Mouse (Mus musculus): ENCODE data around the gene Mroh7.
A peak's percentile ranks its signal among the peaks of the same experiment; 100 is the strongest.

Mroh7 gene

GRCm38 (mm10) chr4:106699989-106700388 lies 30.7 kb downstream of the Mroh7 start:
- no peak for DNase-seq (ENCODE audit: low spot score)

DNA sequence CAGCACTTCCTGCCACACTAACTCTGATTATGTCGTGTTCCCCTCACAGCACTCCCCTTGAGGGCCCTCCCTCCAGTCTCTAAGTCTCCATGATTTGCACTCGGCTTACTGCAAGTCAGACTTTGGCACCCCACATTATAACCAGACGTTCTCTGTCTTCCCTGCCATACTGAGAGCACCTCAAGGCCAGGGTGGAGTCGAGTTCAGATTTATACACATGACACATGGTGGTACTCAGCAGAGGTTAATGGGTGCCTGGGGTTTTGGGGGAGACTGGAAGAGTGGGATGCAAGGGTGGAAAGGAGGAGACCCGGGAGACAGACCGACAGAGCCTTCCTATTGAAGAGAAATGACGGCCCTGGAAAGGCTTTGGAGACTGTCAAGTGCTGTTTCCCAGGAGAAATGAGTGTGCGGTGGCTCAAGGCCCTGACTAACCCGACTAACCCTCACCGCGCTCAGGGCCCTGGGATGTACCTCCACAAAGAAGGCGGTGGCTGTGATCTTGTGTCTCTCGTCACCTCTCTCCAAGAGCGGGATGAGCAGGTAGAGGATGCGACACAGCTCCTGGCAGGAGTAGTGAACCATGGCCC lies 36.8 kb downstream of the Mroh7 start:
- DNase-seq (ENCODE audit: low spot score), result no peak

DNA sequence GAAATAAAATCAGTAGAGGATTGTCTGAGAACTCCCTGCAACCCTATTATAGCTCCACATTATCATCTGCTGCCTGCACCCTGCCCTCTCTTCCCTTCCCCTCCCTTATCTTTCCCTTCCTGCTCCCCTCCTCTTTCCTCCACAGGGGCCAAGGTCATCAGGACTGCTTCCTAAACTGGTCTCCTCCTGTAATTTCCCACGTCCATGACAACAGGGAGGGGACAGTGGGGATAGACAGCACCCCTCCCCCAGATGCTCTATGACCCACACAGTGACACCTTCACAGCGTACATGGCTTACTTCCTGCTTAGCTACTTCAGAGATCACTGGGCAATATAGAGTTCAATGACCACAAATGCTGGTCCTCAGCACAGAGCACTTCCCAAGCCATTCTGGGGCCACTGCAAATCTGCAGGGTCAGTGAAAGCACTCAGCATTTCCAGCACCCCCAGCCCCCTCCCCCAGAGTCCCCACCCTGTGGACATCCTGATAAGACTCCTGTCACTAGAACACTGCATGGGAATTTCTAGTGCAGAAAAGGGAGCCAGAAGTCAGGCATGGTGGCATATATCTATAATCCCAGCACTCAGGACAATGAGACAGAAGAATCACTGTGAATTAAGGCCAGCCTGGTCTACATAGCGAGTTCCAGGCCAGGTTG lies 42.0 kb downstream of the Mroh7 start:
- DNase-seq (ENCODE audit: low spot score), result no peak

- no peak for DNase-seq (ENCODE audit: low spot score)
Observed at GRCm38 (mm10) chr4:106680955-106681354, 49.8 kb downstream of the Mroh7 start.

DNA sequence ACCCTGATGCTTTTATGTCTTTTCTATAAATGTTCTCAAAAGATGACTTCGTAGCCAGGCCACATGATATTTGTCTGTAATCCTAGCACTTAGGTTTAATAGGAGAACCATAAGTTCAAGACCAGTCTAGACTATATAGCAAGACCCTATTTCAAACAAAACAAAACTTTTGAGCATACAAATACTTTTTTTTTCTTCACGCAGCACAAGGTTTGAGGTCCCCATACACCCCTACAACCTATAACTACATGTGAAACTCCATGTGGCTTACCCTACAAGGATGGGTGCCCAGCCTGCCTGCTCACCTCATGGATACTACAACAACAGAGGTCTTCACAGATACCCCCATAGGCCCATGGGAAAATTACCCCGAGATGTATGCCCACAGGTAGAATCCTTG lies 51.6 kb downstream of the Mroh7 start:
- no peak for DNase-seq (ENCODE audit: low spot score)

DNA sequence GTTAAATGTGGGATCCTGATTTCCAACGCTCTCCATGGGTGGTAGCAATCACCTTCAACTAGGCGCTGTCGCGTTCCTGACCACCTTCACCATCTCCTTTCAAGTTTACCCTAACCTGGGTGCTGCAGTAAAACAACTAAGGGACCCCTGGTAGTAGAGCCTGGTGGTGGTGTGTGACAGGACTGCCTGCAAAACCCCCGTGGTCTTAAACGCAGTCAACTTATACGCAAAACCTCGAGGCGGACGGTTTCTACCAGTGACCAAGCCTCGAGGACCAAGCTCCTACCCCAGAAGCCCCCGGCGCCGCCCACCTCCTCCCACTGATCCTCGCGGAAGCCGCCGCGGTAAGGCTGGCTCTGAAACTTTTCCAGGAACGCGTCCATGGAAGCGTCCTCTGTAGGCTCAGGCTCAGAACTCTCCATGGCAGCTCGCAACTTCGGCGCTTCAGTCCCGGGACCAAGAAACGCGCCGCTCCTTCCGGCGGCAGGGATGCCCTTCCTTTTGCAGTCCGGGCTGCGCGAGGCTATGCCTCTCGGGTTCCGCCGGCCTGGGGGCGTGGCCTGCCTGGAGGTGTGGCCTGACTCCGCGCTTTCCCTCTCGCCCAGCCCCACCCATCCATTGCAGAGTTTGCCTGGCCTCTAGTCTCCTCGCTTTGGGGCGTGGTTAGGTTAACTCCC lies 52.1 kb downstream of the Mroh7 start, which contains the start of gene Ttc4:
Ttc4 (minus strand) TSS at position 503 of the 677 bp plus-strand sequence.
- DNase-seq (ENCODE audit: low spot score), result peak; percentile 96

DNA sequence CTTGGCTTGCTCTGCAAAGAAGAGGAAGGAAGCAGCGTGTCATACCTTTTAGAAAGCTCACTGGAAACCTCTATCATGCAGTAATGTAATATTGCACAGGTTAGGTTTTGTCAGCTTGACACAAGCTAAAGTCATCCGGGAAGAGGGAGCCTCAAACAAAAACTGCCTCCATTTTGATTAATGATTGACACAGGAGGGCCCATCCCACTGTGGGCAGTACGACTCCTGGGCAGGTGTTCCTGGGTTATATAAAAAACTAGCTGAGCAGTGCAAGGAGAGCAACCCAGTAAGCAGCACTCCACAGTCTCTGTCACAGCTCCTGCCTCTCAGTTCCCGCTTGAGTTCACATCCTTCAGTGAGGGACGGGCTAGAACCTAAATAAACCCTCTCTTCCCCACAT lies 54.0 kb downstream of the Mroh7 start:
- DNase-seq (ENCODE audit: low spot score), result no peak

DNA sequence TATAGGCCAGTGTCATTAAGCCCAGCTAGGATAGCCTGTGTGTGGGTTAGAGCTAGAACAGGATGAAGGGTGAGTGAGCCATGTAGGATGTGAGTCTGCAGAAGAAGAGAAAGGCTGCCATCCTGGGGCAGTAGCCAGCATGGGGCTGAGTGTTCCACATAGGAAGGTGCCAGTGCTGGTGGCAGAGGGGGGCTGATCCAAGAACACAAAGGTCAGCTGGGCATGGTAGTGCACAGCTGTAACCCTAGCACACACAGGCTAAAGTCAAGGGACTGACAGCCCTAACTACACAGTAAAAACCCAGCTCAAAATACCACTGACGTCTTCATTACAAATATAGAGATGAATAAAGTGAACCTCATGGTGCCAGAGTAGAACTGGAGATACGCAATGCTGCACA lies 64.2 kb downstream of the Mroh7 start:
- DNase-seq (ENCODE audit: low spot score), result no peak

- DNase-seq (ENCODE audit: low spot score), result no peak
Observed at GRCm38 (mm10) chr4:106665673-106666072, 65.1 kb downstream of the Mroh7 start.

- no peak for DNase-seq (ENCODE audit: low spot score)
Observed at GRCm38 (mm10) chr4:106665269-106665668, 65.5 kb downstream of the Mroh7 start.

GRCm38 (mm10) chr4:106664697-106665096 lies 66.0 kb downstream of the Mroh7 start:
- DNase-seq (ENCODE audit: low spot score), result no peak

DNA sequence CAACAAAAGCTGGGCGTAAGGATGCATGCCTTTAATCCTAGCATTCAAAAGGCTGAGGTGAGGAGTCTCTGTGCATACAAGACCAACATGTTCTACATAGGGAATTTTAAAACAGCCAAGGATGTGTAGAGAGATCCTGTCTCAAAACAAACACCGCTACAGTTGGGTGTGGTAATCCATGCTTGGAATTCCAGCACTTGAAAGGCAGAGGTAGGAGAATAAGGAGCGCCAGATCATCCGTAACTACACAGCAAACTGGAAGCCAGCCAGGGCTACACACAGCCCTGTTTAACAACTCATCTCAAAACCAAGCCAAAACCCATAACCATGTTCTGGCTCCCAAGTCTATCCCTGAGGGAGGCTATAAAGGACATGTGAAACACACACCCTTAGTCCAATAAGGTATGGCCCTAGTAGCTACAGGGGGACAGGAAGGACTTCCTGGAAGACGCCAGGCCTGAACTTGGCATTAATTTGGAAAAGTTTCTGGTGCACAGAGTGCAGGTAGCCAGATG lies 66.7 kb downstream of the Mroh7 start:
- DNase-seq (ENCODE audit: low spot score), result no peak

DNA sequence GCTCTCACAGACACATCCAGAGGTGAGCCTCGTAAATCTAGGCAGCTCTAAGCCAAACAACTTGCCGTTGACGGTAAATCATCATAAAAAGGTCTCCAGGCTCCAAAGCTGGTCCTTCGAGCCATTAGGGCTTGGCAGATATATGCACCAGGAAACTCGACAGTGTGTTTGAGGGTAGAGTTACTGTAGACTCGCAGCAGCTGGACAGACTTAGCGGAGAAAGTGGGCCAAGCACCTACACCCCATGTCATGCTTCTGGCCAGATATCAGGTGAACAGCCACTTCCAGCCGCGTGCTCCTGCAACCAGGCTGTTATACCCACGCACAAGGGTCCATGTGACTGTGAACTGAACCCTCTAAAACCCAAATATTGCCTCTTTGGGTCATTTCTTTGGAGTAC lies 75.0 kb downstream of the Mroh7 start:
- no peak for DNase-seq (ENCODE audit: low spot score)

DNA sequence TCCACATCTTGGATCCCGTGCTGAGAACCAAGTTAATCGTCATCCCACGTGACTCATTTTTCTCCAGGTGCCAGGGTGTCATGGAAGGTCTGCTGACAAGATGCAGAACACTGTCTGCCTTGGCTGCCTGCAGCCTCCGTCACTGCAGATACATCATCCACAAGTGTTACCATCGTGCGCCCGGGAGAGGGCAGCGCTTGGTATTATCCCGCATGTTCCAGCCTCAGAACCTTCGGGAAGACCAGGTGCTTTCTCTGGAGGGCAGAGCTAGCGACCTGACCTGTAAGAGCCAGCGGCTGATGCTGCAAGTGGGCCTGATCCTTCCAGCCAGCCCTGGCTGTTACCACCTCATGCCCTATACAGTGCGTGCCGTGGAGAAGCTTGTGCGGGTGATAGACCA lies 77.7 kb downstream of the Mroh7 start:
- DNase-seq (ENCODE audit: low spot score), result no peak

GRCm38 (mm10) chr4:106652546-106652945 lies 78.2 kb downstream of the Mroh7 start:
- DNase-seq (ENCODE audit: low spot score), result no peak

DNA sequence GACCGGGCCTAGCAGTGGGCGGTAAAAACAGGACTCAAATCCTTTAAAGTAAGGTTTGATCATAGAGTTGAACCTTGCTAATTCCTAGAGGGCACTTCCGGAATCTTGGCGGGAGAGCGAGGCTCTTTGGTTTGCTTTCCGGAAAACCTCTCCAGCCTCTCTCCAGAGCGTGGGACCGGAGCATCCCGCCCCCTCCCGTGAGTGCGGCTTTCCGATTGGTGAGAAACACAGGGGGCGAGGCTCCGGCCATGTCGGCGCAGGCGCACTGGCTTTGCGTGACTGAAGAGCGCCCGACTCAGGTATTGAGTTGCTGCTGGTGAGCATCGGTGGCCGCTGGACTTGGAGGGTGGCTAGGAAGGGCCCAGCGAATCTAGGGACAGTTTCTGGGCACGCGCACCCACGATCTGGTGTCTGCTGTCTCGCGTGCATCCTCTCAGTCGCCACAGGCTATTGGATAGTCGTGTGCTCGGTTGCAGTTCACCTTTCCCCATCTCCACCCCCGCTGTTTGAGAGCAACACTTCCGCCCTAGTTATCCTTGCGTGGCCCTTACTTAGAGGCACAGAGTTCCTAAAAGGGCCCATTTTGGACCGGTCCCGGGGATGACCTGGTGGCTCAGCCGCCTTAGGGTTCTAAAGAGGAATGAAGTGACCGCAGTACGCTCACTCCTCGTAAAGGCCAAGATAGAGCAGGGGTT lies 79.7 kb downstream of the Mroh7 start, which contains the start of gene Pars2:
Pars2 (plus strand) TSS at position 237 of the 695 bp plus-strand sequence.
- DNase-seq (ENCODE audit: low spot score), result peak; percentile 97

- no peak for DNase-seq (ENCODE audit: low spot score)
Observed at GRCm38 (mm10) chr4:106647137-106647536, 83.6 kb downstream of the Mroh7 start.

DNA sequence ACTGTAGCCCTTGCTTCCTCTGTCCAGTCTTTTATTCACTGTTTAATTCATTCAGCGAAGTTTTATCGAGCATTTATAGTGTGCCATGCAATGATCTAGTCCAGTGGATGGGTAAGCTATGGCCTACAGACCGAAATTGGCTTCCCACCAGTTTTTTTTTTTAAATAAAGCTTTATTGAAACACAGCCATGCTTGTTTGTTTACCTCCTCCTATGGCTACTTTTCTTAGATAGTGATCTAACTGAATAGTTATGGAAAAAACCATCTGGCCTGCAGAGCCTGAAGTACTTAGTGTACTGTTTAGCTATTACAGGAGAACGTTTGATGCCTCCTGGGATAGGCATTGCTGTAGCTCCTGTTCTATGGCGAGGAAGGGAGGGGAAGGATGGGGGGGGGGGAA lies 84.9 kb downstream of the Mroh7 start:
- no peak for DNase-seq (ENCODE audit: low spot score)

DNA sequence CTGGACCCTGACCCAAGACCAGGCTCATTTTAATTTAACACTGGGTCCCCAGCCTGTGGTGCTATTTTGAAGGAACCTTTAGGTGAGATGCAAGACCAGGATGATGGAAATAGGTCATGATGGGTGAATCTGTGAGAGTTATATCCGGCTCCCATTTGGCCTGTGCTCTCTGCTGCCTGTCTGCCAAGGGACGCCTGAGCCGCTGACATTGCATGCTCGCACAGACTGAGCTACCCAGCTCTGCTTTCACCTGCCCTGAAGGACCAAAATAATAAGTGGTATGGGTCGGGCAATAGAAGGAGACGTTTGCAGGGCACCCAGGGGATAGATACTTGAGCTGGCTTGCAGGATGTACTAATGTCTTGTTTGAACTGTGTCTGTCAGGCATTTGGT lies 86.5 kb downstream of the Mroh7 start:
- no peak for DNase-seq (ENCODE audit: low spot score)

- peak; percentile 60 for DNase-seq (ENCODE audit: low spot score)
Observed at GRCm38 (mm10) chr4:106643483-106644217, 87.1 kb downstream of the Mroh7 start.

- no peak for DNase-seq (ENCODE audit: low spot score)
Observed at GRCm38 (mm10) chr4:106634086-106634479, 96.6 kb downstream of the Mroh7 start.

Data from testis, postnatal 10 days (tissue).